Mouse (Mus musculus) lung, postnatal 0 days (tissue): ENCODE measurements at regions not wholly inside any gene's neighbourhood (a gene's known extent, or its start where the extent isn't known, plus 50 kb on each side); places are given as distances from the start of the nearest gene placed in this dataset.

Experiments used
- ATAC-seq: fragments of 200-750 bp; cut with Nextera tagmentation; 2 replicates; pipeline ENCODE4 v1.8.0; 2017; ENCODE audit warnings: moderate library complexity
- DNase-seq: peaks from one replicate; pipeline ENCODE4 v3.0.0-alpha.2; 2016; ENCODE audit warnings: low spot score
- H3K27ac ChIP-seq: fragments of 300-500 bp; sonication (generic); 2 replicates; pipeline ENCODE4 v1.5.1; 2014; ENCODE audit warnings: antibody characterized with exemption, mild to moderate bottlenecking, low read length, mixed read lengths
- H3K27me3 ChIP-seq: fragments of 300-500 bp; sonication (generic); replicated peaks from 2 replicates; pipeline ENCODE4 v1.6.1; 2014; ENCODE audit warnings: low read length, mixed read lengths; ENCODE audit not compliant: insufficient read depth
- H3K36me3 ChIP-seq: fragments of 300-500 bp; sonication (generic); 2 replicates; pipeline ENCODE4 v1.6.1; 2014; ENCODE audit warnings: low read length, mixed read lengths; ENCODE audit not compliant: insufficient read depth
- H3K4me1 ChIP-seq: fragments of 300-500 bp; sonication (generic); 2 replicates; pipeline ENCODE4 v1.6.1; 2014; ENCODE audit warnings: antibody characterized with exemption, low read depth, low read length, mixed read lengths; ENCODE audit not compliant: insufficient read depth
- H3K4me2 ChIP-seq: fragments of 300-500 bp; sonication (generic); replicated peaks from 2 replicates; pipeline ENCODE4 v1.6.1; 2014; ENCODE audit warnings: low read depth, mild to moderate bottlenecking, low read length, moderate library complexity, mixed read lengths
- H3K4me3 ChIP-seq: fragments of 300-500 bp; sonication (generic); 2 replicates; pipeline ENCODE4 v1.5.1; 2014; ENCODE audit warnings: low read depth, low read length
- H3K9ac ChIP-seq: fragments of 300-500 bp; sonication (generic); replicated peaks from 2 replicates; pipeline ENCODE4 v1.6.1; 2014; ENCODE audit warnings: low read depth, mild to moderate bottlenecking
- H3K9me3 ChIP-seq: fragments of 300-500 bp; sonication (generic); 2 replicates; pipeline ENCODE4 v1.6.1; 2016; ENCODE audit warnings: low read length, mixed read lengths
- CTCF ChIP-seq: IDR thresholded peaks from 2 replicates; pipeline ENCODE4 v1.5.1; 2016; ENCODE audit warnings: antibody characterized with exemption, mild to moderate bottlenecking
- EP300 ChIP-seq: IDR thresholded peaks from 2 replicates; pipeline ENCODE4 v1.6.1; 2016; ENCODE audit warnings: antibody characterized with exemption, mild to moderate bottlenecking, control low read depth
- WGBS: fragments of 180-500 bp; shearing (Covaris S2); extraction: QIAGEN DNeasy Blood & Tissue Kit; methylation state at CpG from one replicate; pipeline ENCODE4 v1.1.7; 2014; 5-methylcytosine and 5-hydroxymethylcytosine counted together

- WGBS = 58% methylated on average over 7 of the region's 7 CpGs
- no peak for TF ChIP-seq CTCF
- TF ChIP-seq EP300 = no peak
- no peak overlapping the region for H3K9ac ChIP-seq
- no peaks in the 10 kb centered on the region for H3K9me3 ChIP-seq
- DNase-seq (no peak), ATAC-seq (no peak)
- H3K27ac ChIP-seq = no peak overlapping the region
- no peaks in the 10 kb centered on the region for H3K27me3 ChIP-seq
- H3K36me3 ChIP-seq = no peaks in the 10 kb centered on the region
- H3K4me1 ChIP-seq = no peaks in the 10 kb centered on the region
- no peak overlapping the region for H3K4me3 ChIP-seq
- H3K4me2 ChIP-seq = no peak overlapping the region
Observed at GRCm38 (mm10) chr14:105664671-105665198, 231.9 kb downstream of the Spry2 start.

GRCm38 (mm10) chr14:105663472-105663871 is 233.1 kb downstream of the Spry2 start:
- Histone ChIP-seq H3K9me3 (no peaks in the 10 kb centered on the region), H3K27ac (no peak overlapping the region), H3K9ac (no peak overlapping the region), H3K4me2 (no peak overlapping the region), H3K36me3 (no peaks in the 10 kb centered on the region), H3K4me3 (no peak overlapping the region), H3K27me3 (no peaks in the 10 kb centered on the region), H3K4me1 (no peaks in the 10 kb centered on the region)
- 86% methylated on average over 3 of the region's 4 CpGs for WGBS
- ATAC-seq (no peak), DNase-seq (no peak)
- TF ChIP-seq CTCF = no peak
- no peak for TF ChIP-seq EP300

DNA sequence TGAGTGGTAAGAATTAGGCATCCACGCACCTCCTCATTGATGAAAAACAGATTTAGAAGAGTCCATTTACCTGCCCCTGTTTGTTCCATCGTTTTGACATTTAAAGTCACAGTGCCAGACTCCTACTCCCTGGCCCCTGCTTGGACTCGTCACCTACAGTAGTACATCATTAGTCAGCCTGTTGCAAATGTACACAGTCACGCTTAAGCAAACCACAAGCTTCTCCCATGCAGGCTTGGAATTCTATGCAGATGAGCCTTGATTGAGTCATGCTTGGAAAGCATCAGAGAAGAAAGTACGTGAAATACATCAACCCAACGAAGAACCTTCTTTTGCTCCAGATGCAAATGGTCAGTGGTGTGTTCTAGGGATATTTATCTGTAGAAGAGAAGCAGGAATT is 233.8 kb downstream of the Spry2 start:
- no peak for ATAC-seq
- WGBS = 89% methylated on average over 6 of the region's 6 CpGs

DNA sequence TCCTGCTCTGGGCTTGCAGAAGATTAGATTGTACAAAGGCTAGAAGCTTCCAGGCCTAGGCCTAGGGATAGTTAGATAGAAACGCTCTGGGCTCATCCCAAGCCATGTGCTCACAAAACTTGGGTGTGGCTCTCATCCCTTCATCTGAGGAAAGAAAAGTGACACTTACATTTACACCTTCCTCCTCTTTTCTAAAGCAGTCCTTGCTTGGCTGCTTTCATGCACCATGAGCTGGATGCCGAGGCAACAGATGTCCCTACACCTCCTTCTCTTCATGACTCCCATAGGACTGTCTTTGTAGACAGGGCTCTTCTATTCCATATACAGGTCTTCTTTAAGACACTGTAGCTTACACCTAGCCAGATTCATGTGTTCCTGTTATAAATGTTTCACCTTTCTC is 238.3 kb downstream of the Spry2 start:
- H3K4me2 ChIP-seq = no peak overlapping the region
- whole genome bisulfite sequencing = 89% methylated on average over 2 of the region's 2 CpGs
- DNase-seq (no peak), ATAC-seq (no peak)
- no peak overlapping the region for H3K9ac ChIP-seq
- H3K27ac ChIP-seq = no peak overlapping the region
- TF ChIP-seq EP300 (no peak), CTCF (no peak)
- no peaks in the 10 kb centered on the region for H3K36me3 ChIP-seq
- H3K9me3 ChIP-seq = no peaks in the 10 kb centered on the region
- H3K4me1 ChIP-seq = no peaks in the 10 kb centered on the region
- no peak overlapping the region for H3K4me3 ChIP-seq
- no peaks in the 10 kb centered on the region for H3K27me3 ChIP-seq

More for the DNA sequence above, 233.8 kb downstream of the Spry2 start:
- no peak overlapping the region for H3K27ac ChIP-seq
- H3K9me3 ChIP-seq = no peaks in the 10 kb centered on the region
- H3K27me3 ChIP-seq = no peaks in the 10 kb centered on the region
- H3K4me3 ChIP-seq = no peak overlapping the region
- no peak overlapping the region for H3K9ac ChIP-seq
- H3K4me1 ChIP-seq = no peaks in the 10 kb centered on the region
- TF ChIP-seq EP300 = no peak
- TF ChIP-seq CTCF = no peak
- no peak overlapping the region for H3K4me2 ChIP-seq
- DNase-seq = no peak
- no peaks in the 10 kb centered on the region for H3K36me3 ChIP-seq

DNA sequence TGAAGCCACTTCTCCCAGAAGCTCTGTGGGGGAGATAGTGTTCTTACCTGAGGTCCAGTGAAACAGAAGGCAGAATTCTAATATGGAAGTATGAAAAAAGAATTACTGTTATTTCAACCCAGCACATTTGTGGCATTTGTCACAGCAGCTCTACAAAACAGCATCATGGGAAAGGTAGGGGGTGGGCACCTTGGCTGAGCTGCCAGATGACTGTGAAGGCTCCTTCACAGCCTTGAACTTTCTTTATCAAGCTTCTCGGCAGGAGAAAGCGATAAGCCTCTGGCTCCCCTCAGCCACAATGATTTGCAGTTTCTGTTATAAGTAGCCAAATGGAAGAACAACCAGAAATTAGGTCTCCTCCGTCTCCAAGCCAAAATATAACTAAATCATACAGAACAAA is 249.5 kb downstream of the Spry2 start:
- Histone ChIP-seq H3K4me2 (no peak overlapping the region), H3K27ac (no peak overlapping the region), H3K4me3 (no peak overlapping the region), H3K9me3 (no peaks in the 10 kb centered on the region), H3K4me1 (no peaks in the 10 kb centered on the region), H3K36me3 (no peaks in the 10 kb centered on the region), H3K27me3 (no peaks in the 10 kb centered on the region), H3K9ac (no peak overlapping the region)
- TF ChIP-seq CTCF (no peak), EP300 (no peak)
- DNase-seq (no peak), ATAC-seq (no peak)
- 67% methylated on average over 3 of the region's 3 CpGs for WGBS

DNA sequence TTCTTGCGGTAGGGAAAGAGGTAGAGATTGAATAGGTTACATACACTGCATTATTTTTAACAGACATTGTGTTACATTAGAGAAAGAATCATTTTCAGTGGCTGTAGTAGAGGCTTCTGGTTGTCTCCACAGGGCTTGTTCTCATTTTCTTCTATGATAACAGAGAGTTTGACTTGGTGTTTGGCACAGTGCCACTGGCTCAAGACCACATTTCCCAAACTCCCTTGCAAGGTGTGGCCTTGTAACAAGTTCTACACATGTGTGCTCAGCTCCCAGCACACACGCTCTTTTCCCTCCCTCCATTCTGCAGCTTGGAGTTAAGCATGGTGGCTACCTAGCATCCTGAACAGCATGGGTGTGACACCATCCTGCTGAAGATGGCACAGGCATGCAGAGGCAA is 252.2 kb downstream of the Spry2 start:
- Histone ChIP-seq H3K9me3 (no peaks in the 10 kb centered on the region), H3K27ac (no peak overlapping the region), H3K27me3 (no peaks in the 10 kb centered on the region), H3K4me1 (no peaks in the 10 kb centered on the region), H3K9ac (no peak overlapping the region), H3K4me3 (no peak overlapping the region), H3K4me2 (no peak overlapping the region), H3K36me3 (no peaks in the 10 kb centered on the region)
- no peak for ATAC-seq
- WGBS = 80% methylated on average over 2 of the region's 2 CpGs
- TF ChIP-seq EP300 (no peak), CTCF (no peak)
- no peak for DNase-seq
